Mouse (Mus musculus) liver, postnatal 0 days (tissue): ENCODE results near the gene Tmem214.

Experiments used
- CTCF ChIP-seq: sonication (generic); IDR thresholded peaks from 2 replicates; pipeline ENCODE4 v1.5.1; 2016; ENCODE audit warnings: antibody characterized with exemption, low read depth
- EP300 ChIP-seq: IDR thresholded peaks from 2 replicates; pipeline ENCODE4 v1.6.1; 2016; ENCODE audit warnings: antibody characterized with exemption, low read depth, mild to moderate bottlenecking

- TF ChIP-seq EP300: no peak
- TF ChIP-seq CTCF: no peak
Measured at GRCm38 (mm10) chr5:30917891-30918670, 50.3 kb downstream of the Tmem214 start.
